Mouse (Mus musculus) stomach, postnatal 0 days (tissue): Measurements from ENCODE around the gene Zfp683. TPM values are rescaled to one million over a fixed set of nuclear protein-coding genes. Genes with fewer than 3 reads are reported as not detected.

Experiments
- ATAC-seq: fragments of 200-750 bp; cut with Nextera tagmentation; 2 replicates; pipeline ENCODE4 v1.8.0; 2017; ENCODE audit not compliant: low FRiP score, low TSS enrichment
- DNase-seq: peaks from one replicate; pipeline ENCODE4 v3.0.0-alpha.2; 2016; ENCODE audit warnings: low spot score
- H3K27ac ChIP-seq: fragments of 300-500 bp; sonication (generic); replicated peaks from 2 replicates; pipeline ENCODE4 v1.5.1; 2014; ENCODE audit warnings: mild to moderate bottlenecking, control low read depth
- H3K27me3 ChIP-seq: fragments of 300-500 bp; sonication (generic); 2 replicates; pipeline ENCODE4 v1.6.1; 2014; ENCODE audit warnings: low read length; ENCODE audit not compliant: control insufficient read depth, insufficient read depth
- H3K36me3 ChIP-seq: fragments of 300-500 bp; sonication (generic); 2 replicates; pipeline ENCODE4 v1.6.1; 2014; ENCODE audit warnings: low read length, mixed read lengths; ENCODE audit not compliant: control insufficient read depth, insufficient read depth
- H3K4me1 ChIP-seq: fragments of 300-500 bp; sonication (generic); replicated peaks from 2 replicates; pipeline ENCODE4 v1.6.1; 2014; ENCODE audit warnings: antibody characterized with exemption; ENCODE audit not compliant: control insufficient read depth, insufficient read depth
- H3K4me2 ChIP-seq: fragments of 300-500 bp; sonication (generic); replicated peaks from 2 replicates; pipeline ENCODE4 v1.6.1; 2014; ENCODE audit warnings: low read depth, mild to moderate bottlenecking, control low read depth, moderate library complexity
- H3K4me3 ChIP-seq: fragments of 300-500 bp; sonication (generic); 2 replicates; pipeline ENCODE4 v1.5.1; 2014; ENCODE audit warnings: low read depth, low read length, control low read depth
- H3K9ac ChIP-seq: fragments of 300-500 bp; sonication (generic); 2 replicates; pipeline ENCODE4 v1.6.1; 2014; ENCODE audit warnings: mild to moderate bottlenecking, low read length, control low read depth, mixed read lengths
- H3K9me3 ChIP-seq: fragments of 300-500 bp; sonication (generic); 2 replicates; pipeline ENCODE4 v1.6.1; 2016; ENCODE audit warnings: low read length; ENCODE audit not compliant: control insufficient read depth
- CTCF ChIP-seq: IDR thresholded peaks from 2 replicates; pipeline ENCODE4 v1.5.1; 2016; ENCODE audit warnings: antibody characterized with exemption, low read depth, mild to moderate bottlenecking, moderate library complexity
- EP300 ChIP-seq: optimal IDR thresholded peaks from 2 replicates; pipeline ENCODE3; 2016; ENCODE audit warnings: antibody characterized with exemption
- WGBS: fragments of 180-500 bp; shearing (Covaris S2); extraction: QIAGEN DNeasy Blood & Tissue Kit; methylation state at CpG from one replicate; pipeline ENCODE4 v1.1.7; 2014; 5-methylcytosine and 5-hydroxymethylcytosine counted together
- polyA plus RNA-seq: library from polyadenylated mRNA; unstranded; fragments of >200 nt; fragmentation: Nextera tagmentation; extraction: Ambion mirVana; gene quantifications from 2 replicates; pipeline ENCODE4 v1.2.1, GENCODE M21; 2015

Zfp683 gene
- polyA plus RNA-seq = not detected in 2 replicates

DNA sequence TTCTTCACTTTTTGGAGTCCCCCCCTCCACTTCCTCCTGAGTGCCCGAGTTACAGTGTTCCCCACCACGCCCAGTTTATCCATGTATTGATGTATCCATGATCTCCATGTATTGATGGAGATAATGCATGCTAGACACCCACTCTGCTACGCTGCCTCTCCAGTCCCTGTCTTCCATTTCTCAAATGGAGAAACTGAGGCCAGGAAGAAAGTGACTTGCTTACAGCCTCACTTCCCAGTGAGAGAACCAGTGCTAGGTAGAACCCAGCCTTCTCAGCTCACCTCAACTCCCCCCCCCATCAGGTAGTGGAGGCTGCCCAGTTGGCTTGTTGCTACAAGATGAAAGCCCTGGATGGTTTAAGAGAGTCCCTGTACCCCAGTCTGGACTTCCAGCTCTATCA is at the start of gene Zfp683:
TSS of gene Zfp683 (plus strand) at position 301 of the 400 bp plus-strand sequence.
- no peak for DNase-seq
- ATAC-seq = no peak
- H3K9ac ChIP-seq = no peak within 1 kb of the TSS

DNA sequence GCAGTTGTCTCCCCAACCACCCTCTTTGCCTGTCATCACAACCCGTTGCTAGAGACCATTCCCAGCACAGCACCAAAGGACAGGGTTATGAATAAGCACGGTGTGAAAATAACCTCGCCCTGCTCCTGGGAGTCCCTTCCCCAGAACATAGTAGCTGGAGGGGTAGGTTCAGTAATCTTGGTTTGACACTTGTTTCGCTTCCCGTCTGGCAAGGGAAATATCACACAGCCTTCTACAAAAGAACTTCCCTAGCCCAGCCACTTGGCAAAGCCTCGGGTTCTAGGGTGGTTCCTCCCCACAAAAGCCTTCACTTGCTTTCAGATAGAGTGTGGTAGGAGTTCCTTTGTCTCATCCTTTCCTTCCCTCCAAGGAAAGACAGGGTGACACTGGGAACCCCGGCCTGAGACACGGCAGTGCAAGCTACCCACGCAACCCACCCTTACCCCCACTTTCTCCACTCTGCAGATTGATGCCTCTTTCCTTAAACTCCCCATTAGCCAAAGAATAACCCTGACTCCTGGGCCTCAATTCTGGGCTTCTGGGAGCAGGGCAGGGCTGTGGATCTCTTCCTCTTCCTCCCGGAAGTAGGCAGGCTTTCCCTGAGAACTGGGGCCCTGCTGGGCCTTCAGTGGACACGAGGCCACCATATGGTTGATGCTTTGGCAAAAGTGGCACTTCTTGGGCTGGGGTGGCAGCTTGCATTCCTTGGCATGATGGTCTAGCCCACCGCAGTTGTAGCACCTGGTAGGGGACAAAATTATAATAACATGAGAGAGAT is 47.9 kb upstream of the Zfp683 start:
- Histone ChIP-seq H3K27ac (no peak overlapping the region), H3K4me3 (no peak overlapping the region), H3K4me1 (no peaks in the 10 kb centered on the region), H3K9me3 (no peaks in the 10 kb centered on the region), H3K27me3 (no peaks in the 10 kb centered on the region), H3K36me3 (no peaks in the 10 kb centered on the region), H3K9ac (no peak overlapping the region), H3K4me2 (no peak overlapping the region)
- ATAC-seq (no peak), DNase-seq (no peak)
- WGBS = 70% methylated on average over 12 of the region's 12 CpGs
- no peak for TF ChIP-seq CTCF
- TF ChIP-seq EP300 = no peak

More for the DNA sequence above, at the start of gene Zfp683:
- Histone ChIP-seq H3K4me3 (no peak within 1 kb of the TSS), H3K36me3 (no peaks in the 10 kb centered on the region), H3K27ac (no peak within 1 kb of the TSS), H3K4me1 (no peaks in the 10 kb centered on the region), H3K27me3 (no peaks in the 10 kb centered on the region), H3K4me2 (no peak within 1 kb of the TSS), H3K9me3 (no peaks in the 10 kb centered on the region)
- 89% methylated on average over 3 of the region's 3 CpGs for WGBS
- TF ChIP-seq EP300 = no peak
- TF ChIP-seq CTCF = no peak

DNA sequence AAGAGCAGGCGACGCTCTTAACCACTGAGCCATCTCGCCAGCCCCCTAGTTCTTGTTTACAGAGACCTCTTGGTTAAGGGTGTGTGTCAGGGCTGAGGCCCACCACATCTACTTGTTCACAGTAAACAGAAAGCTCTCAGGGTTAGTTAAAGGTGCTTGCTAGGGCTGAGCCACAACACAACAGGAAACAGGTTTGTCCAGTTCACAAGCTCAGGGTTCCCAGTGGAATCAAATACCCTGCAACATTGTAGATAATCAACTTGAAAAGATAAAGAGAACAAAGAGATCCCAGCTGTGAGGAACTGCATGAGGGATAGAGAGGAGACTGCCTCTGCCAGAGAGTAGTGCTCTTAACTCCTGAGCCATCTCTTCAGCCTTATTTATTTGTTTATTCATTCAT is 46.8 kb upstream of the Zfp683 start:
- 63% methylated on average over 3 of the region's 3 CpGs for WGBS
- no peak for ATAC-seq

GRCm38 (mm10) chr4:134009709-134010108 is 43.9 kb upstream of the Zfp683 start:
- no peak for TF ChIP-seq CTCF
- no peak for TF ChIP-seq EP300

More for the DNA sequence above, 46.8 kb upstream of the Zfp683 start:
- Histone ChIP-seq H3K27me3 (no peaks in the 10 kb centered on the region), H3K4me2 (no peak overlapping the region), H3K4me3 (no peak overlapping the region), H3K27ac (no peak overlapping the region), H3K36me3 (no peaks in the 10 kb centered on the region), H3K9me3 (no peaks in the 10 kb centered on the region), H3K4me1 (no peaks in the 10 kb centered on the region), H3K9ac (no peak overlapping the region)
- TF ChIP-seq CTCF (no peak), EP300 (no peak)
- DNase-seq = no peak

DNA sequence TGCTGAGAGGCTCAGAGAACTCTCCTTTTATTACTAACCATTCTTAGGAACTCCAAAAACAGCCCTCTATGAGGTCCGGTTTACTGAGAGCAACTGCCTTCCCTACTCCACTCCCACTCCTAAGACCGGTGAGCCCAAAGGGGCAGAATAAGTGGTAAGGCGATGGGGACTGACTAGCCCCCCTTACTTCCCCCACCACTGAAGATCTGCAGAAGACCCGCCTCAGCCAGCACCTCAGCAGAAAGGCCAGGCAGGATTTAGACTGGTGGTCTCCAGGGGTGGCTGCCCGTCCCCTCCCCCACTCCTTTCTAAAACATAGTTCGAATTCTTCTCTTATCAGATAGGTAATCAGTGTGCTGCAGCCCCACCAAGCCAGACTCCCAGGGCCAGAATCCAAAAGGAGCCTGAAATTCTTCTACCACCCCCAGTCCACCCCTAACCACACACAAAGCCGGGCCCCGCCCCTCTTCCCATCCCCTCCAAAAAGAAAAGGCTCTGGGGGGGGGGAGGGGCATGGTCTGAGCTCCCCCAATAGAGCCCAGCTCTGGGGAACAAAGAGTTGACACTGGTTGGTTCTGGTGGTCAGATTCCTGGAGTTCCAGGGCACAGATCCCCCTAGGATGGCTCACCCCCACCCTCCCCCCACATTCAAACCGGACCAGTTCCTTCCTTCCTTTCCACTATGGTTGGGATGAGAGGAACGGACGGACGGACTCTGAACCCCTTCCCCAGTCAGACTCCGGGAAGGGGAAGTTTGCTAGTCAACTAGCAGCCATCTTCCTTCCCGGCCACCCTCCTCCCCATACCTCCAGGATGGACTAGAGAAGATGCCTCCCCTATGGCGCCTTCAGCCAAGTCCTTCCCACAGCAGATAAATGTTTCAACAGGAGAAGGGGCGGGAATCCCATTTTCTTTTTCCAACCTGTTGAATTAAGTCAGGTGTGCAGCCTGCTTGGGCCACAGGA is 41.9 kb upstream of the Zfp683 start:
- no peak overlapping the region for H3K4me3 ChIP-seq
- ATAC-seq = no peak
- H3K4me1 ChIP-seq = no peaks in the 10 kb centered on the region
- no peaks in the 10 kb centered on the region for H3K36me3 ChIP-seq
- WGBS = 12% methylated on average over 16 of the region's 16 CpGs
- H3K9me3 ChIP-seq = no peaks in the 10 kb centered on the region
- TF ChIP-seq CTCF = no peak
- TF ChIP-seq EP300 = no peak
- no peak overlapping the region for H3K4me2 ChIP-seq
- H3K27me3 ChIP-seq = no peaks in the 10 kb centered on the region
- H3K27ac ChIP-seq = no peak overlapping the region
- no peak for DNase-seq
- H3K9ac ChIP-seq = no peak overlapping the region

More at GRCm38 (mm10) chr4:134009709-134010108, 43.9 kb upstream of the Zfp683 start:
- DNase-seq (peak; percentile 26), ATAC-seq (peak; percentile 67; the same call in 1 of the 2 replicates)
- Histone ChIP-seq H3K9me3 (no peaks in the 10 kb centered on the region), H3K27me3 (no peaks in the 10 kb centered on the region), H3K9ac (no peak overlapping the region), H3K4me1 (no peaks in the 10 kb centered on the region), H3K4me3 (no peak overlapping the region), H3K36me3 (no peaks in the 10 kb centered on the region), H3K4me2 (no peak overlapping the region), H3K27ac (no peak overlapping the region)
- 51% methylated on average over 6 of the region's 6 CpGs for WGBS
